Mouse (Mus musculus) stomach, postnatal 0 days (tissue): Measurements from ENCODE around the gene Rabgap1l. TPM values are rescaled to one million over a fixed set of nuclear protein-coding genes. Genes with fewer than 3 reads are reported as not detected.

Experiments
- ATAC-seq: fragments of 200-750 bp; cut with Nextera tagmentation; 2 replicates; pipeline ENCODE4 v1.8.0; 2017; ENCODE audit not compliant: low FRiP score, low TSS enrichment
- DNase-seq: peaks from one replicate; pipeline ENCODE4 v3.0.0-alpha.2; 2016; ENCODE audit warnings: low spot score
- H3K27ac ChIP-seq: fragments of 300-500 bp; sonication (generic); replicated peaks from 2 replicates; pipeline ENCODE4 v1.5.1; 2014; ENCODE audit warnings: mild to moderate bottlenecking, control low read depth
- H3K27me3 ChIP-seq: fragments of 300-500 bp; sonication (generic); 2 replicates; pipeline ENCODE4 v1.6.1; 2014; ENCODE audit warnings: low read length; ENCODE audit not compliant: control insufficient read depth, insufficient read depth
- H3K36me3 ChIP-seq: fragments of 300-500 bp; sonication (generic); 2 replicates; pipeline ENCODE4 v1.6.1; 2014; ENCODE audit warnings: low read length, mixed read lengths; ENCODE audit not compliant: control insufficient read depth, insufficient read depth
- H3K4me1 ChIP-seq: fragments of 300-500 bp; sonication (generic); replicated peaks from 2 replicates; pipeline ENCODE4 v1.6.1; 2014; ENCODE audit warnings: antibody characterized with exemption; ENCODE audit not compliant: control insufficient read depth, insufficient read depth
- H3K4me2 ChIP-seq: fragments of 300-500 bp; sonication (generic); replicated peaks from 2 replicates; pipeline ENCODE4 v1.6.1; 2014; ENCODE audit warnings: low read depth, mild to moderate bottlenecking, control low read depth, moderate library complexity
- H3K4me3 ChIP-seq: fragments of 300-500 bp; sonication (generic); 2 replicates; pipeline ENCODE4 v1.5.1; 2014; ENCODE audit warnings: low read depth, low read length, control low read depth
- H3K9ac ChIP-seq: fragments of 300-500 bp; sonication (generic); 2 replicates; pipeline ENCODE4 v1.6.1; 2014; ENCODE audit warnings: mild to moderate bottlenecking, low read length, control low read depth, mixed read lengths
- H3K9me3 ChIP-seq: fragments of 300-500 bp; sonication (generic); 2 replicates; pipeline ENCODE4 v1.6.1; 2016; ENCODE audit warnings: low read length; ENCODE audit not compliant: control insufficient read depth
- CTCF ChIP-seq: IDR thresholded peaks from 2 replicates; pipeline ENCODE4 v1.5.1; 2016; ENCODE audit warnings: antibody characterized with exemption, low read depth, mild to moderate bottlenecking, moderate library complexity
- EP300 ChIP-seq: optimal IDR thresholded peaks from 2 replicates; pipeline ENCODE3; 2016; ENCODE audit warnings: antibody characterized with exemption
- WGBS: fragments of 180-500 bp; shearing (Covaris S2); extraction: QIAGEN DNeasy Blood & Tissue Kit; methylation state at CpG from one replicate; pipeline ENCODE4 v1.1.7; 2014; 5-methylcytosine and 5-hydroxymethylcytosine counted together
- polyA plus RNA-seq: library from polyadenylated mRNA; unstranded; fragments of >200 nt; fragmentation: Nextera tagmentation; extraction: Ambion mirVana; gene quantifications from 2 replicates; pipeline ENCODE4 v1.2.1, GENCODE M21; 2015

Gene Rabgap1l
- polyA plus RNA-seq, 1 experiment from 2014 or later = 19.6 TPM

DNA sequence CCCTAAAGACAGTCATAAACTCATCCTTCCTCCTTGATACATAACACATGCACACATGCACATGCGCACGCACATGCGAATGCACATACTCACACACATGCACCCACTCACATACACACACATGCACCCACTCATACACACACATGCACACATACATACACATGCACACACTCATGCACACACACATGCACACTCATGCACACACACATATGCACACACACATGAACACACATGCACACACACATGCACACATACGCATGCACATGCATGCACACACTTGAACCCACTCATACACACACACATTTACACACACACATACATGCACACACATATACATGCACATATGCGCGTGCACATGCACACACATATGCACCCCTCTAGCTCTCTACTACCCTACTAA, 89.2 kb downstream of the Rabgap1l start:
- Histone ChIP-seq H3K4me1 (no peaks in the 10 kb centered on the region), H3K9ac (no peak overlapping the region), H3K4me3 (no peak overlapping the region), H3K9me3 (no peaks in the 10 kb centered on the region), H3K4me2 (no peak overlapping the region), H3K36me3 (no peaks in the 10 kb centered on the region), H3K27ac (no peak overlapping the region), H3K27me3 (no peaks in the 10 kb centered on the region)
- WGBS = 97% methylated on average over 6 of the region's 6 CpGs
- ATAC-seq (no peak), DNase-seq (no peak)
- no peak for TF ChIP-seq CTCF
- no peak for TF ChIP-seq EP300

DNA sequence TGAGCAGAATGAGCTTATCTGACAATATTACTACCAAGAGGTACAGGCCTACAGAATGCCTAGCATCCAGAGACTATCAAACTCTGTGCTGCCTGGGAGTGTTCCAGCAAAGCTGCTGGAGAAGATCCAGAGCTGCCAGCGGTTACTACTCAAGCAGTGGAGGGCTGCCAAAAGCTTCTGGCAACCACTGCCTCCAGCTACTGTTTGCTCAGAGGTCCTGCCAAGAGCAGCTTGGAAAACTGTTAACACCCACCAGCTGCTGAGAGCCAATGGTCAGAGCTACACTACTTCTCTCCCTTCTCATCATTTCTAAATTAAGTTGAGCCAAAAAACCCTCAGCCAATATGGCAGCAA, 99.9 kb downstream of the Rabgap1l start:
- Histone ChIP-seq H3K36me3 (no peaks in the 10 kb centered on the region), H3K27ac (no peak overlapping the region), H3K4me1 (no peaks in the 10 kb centered on the region), H3K9me3 (no peaks in the 10 kb centered on the region), H3K4me3 (no peak overlapping the region), H3K27me3 (no peaks in the 10 kb centered on the region), H3K4me2 (no peak overlapping the region), H3K9ac (no peak overlapping the region)
- peak; percentile 82; the same call in 1 of the 2 replicates for ATAC-seq
- 14% methylated on average over 1 of the region's 1 CpGs for WGBS
- TF ChIP-seq EP300 (no peak), CTCF (no peak)
- DNase-seq = peak; percentile 77

DNA sequence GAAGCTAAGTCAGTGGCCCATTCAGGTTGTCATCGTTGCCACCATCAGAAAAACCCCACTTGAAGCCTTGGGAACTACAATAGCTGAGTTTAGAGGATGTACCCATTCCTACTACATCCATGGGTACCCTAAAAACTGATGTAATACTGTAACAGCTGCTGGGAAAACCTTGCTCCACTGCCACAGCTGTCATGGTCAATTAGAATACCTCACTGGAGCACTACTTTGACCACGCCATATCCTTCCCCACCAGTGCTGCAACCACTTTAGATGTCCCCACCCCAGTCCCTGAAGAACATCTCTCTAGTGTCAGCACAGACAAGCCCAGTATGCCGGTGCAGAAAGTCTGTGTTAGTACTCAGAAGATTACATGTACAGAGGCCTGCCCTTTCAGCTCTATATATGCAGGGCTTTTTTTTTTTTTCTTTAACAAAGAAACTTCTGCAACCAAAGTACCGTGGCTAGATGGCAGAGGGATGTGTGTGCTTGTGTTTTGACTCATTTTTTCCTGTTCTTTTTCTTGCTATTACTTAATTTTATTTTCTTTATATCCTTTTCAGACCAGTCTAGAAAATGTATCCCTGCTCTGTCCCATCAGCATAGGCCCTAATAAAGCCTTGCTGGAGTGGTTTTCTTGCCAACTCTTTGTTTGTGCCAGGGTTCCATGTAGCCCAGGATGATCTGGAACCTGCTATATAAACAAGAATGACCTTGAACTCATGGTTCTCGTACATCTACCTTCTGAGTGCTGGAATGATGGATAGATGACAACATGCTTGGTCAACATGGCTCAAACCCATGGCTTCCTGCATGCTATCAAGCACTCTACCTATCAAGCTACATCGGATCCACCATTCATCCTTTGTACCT, 100.6 kb downstream of the Rabgap1l start:
- Histone ChIP-seq H3K4me2 (no peak overlapping the region), H3K4me3 (no peak overlapping the region), H3K27me3 (no peaks in the 10 kb centered on the region), H3K36me3 (no peaks in the 10 kb centered on the region), H3K4me1 (no peaks in the 10 kb centered on the region), H3K27ac (no peak overlapping the region), H3K9me3 (no peaks in the 10 kb centered on the region), H3K9ac (no peak overlapping the region)
- DNase-seq = no peak
- WGBS = 65% methylated on average over 6 of the region's 6 CpGs
- no peak for ATAC-seq
- no peak for TF ChIP-seq CTCF
- no peak for TF ChIP-seq EP300

DNA sequence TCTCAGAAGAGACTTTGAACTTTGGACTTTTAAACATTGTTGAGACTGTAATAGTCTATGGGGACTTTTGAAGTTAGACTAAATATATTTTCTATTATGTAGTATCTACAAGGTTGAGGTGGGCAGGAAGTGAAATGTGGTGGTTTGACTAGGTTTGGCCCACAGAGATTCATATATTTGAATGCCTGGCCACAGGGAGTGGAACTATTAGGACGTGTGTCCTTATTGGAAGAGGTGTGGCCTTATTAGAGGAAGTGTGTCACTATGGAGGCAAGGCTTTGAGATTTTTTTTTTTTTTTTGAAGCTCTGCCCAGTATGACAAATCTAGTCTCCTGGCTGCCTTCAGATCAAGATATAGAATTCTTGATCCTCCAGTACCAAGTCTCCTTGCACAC, 101.8 kb downstream of the Rabgap1l start:
- 82% methylated on average over 1 of the region's 1 CpGs for WGBS
- Histone ChIP-seq H3K4me1 (no peaks in the 10 kb centered on the region), H3K4me2 (no peak overlapping the region), H3K9me3 (no peaks in the 10 kb centered on the region), H3K27ac (no peak overlapping the region), H3K36me3 (no peaks in the 10 kb centered on the region), H3K27me3 (no peaks in the 10 kb centered on the region), H3K9ac (no peak overlapping the region), H3K4me3 (no peak overlapping the region)
- TF ChIP-seq EP300 = no peak
- TF ChIP-seq CTCF = no peak
- ATAC-seq = no peak
- no peak for DNase-seq

DNA sequence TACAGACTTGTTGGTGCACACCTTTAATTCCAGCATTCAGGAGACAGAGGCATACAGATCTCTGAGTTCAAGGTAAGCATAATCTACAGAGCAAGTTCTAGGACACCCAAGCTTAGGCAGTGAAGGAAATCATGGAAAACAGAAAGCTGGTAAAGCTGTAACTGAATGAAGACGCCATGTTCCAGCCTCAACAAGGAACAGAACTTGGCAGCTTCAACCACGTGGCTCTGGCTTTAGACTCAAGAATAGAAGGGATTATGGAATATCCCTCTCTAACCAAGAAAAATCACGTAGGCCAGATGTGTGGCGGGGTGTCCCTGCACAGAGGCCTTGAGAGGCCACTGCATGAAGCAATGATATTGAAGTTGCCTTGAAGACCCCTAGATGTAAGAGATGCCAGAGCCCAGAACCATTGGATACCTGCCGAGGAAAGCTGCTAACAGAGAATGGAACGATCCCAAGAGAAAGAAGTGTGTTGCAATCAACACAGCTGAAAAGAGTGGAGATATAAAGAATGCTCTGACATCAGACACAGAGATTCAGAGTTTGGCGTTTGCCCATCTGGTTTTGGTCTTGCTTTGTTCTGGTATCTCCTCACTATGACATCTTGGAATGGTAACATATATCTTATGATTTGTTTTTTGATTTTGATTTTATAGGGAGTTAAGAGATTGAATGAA, 102.4 kb downstream of the Rabgap1l start:
- no peak for TF ChIP-seq EP300
- TF ChIP-seq CTCF = no peak

DNA sequence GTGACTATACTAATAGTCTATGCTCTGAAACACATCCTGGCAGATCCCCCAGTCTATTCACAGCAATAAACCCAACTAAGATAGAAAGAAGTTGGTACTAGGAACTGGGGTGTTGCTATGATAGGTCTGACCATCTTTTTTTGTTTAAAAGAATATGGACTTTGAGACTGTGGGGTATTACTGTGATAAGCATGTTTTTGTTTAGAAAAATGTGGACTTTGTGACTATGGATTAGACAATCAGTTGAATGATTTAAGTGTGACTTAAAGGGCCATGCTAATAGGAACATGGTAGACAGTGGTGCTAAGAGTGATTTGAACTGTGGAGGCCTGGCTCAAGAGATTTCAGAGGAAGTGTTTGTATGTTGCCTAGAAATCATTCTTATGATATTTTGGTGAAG, 103.5 kb downstream of the Rabgap1l start:
- Histone ChIP-seq H3K27ac (no peak overlapping the region), H3K4me3 (no peak overlapping the region), H3K4me2 (no peak overlapping the region), H3K27me3 (no peaks in the 10 kb centered on the region), H3K4me1 (no peaks in the 10 kb centered on the region), H3K9me3 (no peaks in the 10 kb centered on the region), H3K36me3 (no peaks in the 10 kb centered on the region), H3K9ac (no peak overlapping the region)
- ATAC-seq (no peak), DNase-seq (no peak)
- TF ChIP-seq CTCF (no peak), EP300 (no peak)

More for the DNA sequence above, 102.4 kb downstream of the Rabgap1l start:
- Histone ChIP-seq H3K9me3 (no peaks in the 10 kb centered on the region), H3K27ac (no peak overlapping the region), H3K36me3 (no peaks in the 10 kb centered on the region), H3K4me3 (no peak overlapping the region), H3K27me3 (no peaks in the 10 kb centered on the region), H3K4me1 (no peaks in the 10 kb centered on the region), H3K9ac (no peak overlapping the region), H3K4me2 (no peak overlapping the region)
- no peak for ATAC-seq
- no peak for DNase-seq
- 89% methylated on average over 7 of the region's 7 CpGs for WGBS
